Comparison of ENCODE assay signal across 1 mouse cellular context in the genomic region with DNA sequence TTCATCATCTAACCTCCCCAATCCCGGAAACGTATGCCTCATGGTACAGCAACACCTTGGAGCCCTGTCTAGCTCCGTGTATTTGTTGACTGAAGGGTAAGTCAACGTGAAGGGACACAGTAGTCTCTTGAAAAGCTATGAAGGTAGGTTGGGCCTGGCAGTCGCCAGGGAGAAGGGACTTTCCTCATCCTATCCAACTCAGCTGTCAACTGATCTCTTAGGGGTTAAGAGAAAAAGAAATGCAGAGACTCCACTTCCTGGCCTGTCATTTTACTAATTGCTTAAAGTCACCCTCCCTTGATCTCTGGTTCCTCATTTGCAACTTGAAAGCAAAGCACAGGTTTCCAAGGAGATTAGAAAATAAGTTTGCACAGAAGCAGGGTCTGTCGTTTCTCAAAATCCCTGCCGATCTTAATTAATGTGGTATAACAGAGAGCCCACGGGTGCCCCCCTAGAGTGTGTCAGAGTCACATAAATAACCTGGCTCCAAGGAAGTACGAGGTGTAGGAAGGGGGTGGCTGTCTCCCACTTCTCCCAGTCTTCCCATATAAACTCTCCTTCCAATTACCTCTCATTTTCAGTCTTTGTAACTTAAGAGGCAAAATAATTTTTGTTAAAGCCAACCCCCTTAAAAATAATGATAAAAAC.
TF ChIP-seq lines count a peak whose summit lies in the region.

No protein-coding gene starts in this region.

TF ChIP-seq in CH12.LX, 34 proteins besides CTCF, POLR2A, EP300 and RAD21 (continued from another document):
- TF ChIP-seq ZC3H11A (IDR thresholded peaks at IDR 0.05; ENCODE audit: low read depth, low read length) (no peak), KAT2A (IDR thresholded peaks at IDR 0.05; ENCODE audit: insufficient replicate concordance, low read length) (no peak), UBTF (IDR thresholded peaks at IDR 0.05; ENCODE audit: low read depth, low read length) (no peak), RCOR1 (conservative IDR thresholded peaks at IDR 0.05; ENCODE audit: low read depth, low read length) (no peak), ETS1 (conservative IDR thresholded peaks at IDR 0.05; ENCODE audit: low read depth, low read length) (peak; percentile 82), USF2 (conservative IDR thresholded peaks at IDR 0.05; ENCODE audit: low read depth, low read length) (no peak), MEF2A (IDR thresholded peaks at IDR 0.05; ENCODE audit: borderline replicate concordance, low read depth, low read length) (0 out of 2 replicates have a peak, but pooled peaks have one; percentile 17), CHD2 (IDR thresholded peaks at IDR 0.05; ENCODE audit: low read length) (no peak), E2F4 (IDR thresholded peaks at IDR 0.05; ENCODE audit: insufficient replicate concordance, low read depth, low read length) (no peak)
